Mouse (Mus musculus) kidney, postnatal 4 days (tissue): ENCODE measurements around the gene Phgdh.

ENCODE experiments used
- DNase-seq, 2 experiments: peaks; one replicate each; pipeline ENCODE4 v3.0.0; 2021; ENCODE audit warnings: mixed read lengths in 2 of 2

Gene Phgdh

DNA sequence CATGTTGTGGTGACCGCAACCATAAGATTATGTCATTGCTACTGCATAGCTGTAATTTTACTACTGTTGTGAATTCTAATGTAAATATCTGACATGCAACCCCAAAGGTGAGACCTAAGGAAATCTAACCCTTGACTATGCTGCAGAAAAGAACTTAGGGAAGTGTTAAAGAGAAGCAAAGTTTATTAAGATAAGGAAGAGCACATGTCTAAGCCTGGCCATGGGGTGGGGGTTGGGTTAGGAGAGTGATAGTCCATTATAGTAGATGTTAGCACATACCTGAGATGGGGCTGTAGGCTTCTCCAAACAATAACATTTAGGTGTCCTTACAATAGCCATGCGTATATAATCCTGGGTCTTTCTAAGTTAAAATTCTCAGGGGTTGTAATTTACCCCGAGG lies 3.4 kb upstream of the Phgdh start:
- DNase-seq, result no peak

GRCm38 (mm10) chr3:98340818-98341594 lies 1.2 kb upstream of the Phgdh start:
- DNase-seq, result no peak

- peak; percentile 55 to 75 for DNase-seq
These were observed 589 bp downstream of the Phgdh start for GRCm38 (mm10) chr3:98339097-98339705.

- DNase-seq, result peak; percentile 74 to 82
These were observed 1.2 kb downstream of the Phgdh start for GRCm38 (mm10) chr3:98338584-98339041.

DNA sequence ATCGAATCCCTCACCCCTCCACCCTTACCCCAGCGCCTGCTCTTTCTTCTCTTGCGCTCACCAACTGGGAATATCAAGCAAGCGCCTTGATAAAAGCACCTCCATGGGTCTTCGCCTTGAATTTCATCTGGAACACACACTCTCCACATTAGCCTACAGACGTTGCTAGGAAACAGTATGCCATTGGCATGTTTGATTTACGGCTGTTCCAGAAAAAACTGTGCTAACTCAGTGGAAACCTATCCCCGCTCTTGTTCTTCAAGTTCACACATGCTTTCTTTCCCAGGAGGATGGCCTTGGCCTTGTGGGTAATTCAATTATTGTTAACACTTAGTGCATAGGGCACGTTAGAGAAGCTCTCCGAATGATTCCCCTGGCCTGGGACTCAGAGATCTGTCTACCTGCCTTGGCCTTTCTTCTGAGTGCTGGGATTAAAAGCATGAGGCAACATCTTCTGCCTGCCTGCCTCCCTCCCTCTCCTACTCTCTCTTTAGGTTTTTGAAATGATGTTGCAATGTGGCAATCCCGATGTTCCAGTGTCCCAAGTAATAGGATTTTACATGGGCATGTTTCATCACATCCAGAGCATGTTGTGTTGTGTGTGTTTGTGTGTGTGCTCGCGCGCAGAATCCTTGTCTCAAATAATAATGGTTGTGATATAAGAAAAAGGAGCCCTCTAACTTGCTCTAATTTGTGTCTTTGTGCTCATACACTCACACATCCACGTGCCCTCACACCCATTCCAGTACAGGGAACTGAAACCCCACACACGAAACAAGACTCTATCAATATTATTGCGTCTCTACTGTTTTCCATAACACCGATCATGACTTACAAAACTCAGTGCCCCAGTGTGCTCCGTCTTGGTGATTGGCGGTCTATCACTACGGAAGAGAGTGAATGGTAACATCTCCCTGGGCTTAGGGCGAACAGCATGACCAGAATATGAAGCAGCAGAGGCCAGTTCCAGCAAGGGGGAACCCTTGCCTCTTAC lies 2.8 kb downstream of the Phgdh start:
- DNase-seq, result no peak

- no peak for DNase-seq
These were observed 3.9 kb downstream of the Phgdh start for GRCm38 (mm10) chr3:98335886-98336285.

- no peak for DNase-seq
These were observed 4.5 kb downstream of the Phgdh start for GRCm38 (mm10) chr3:98335331-98335730.

- DNase-seq, result no peak
These were observed 5.8 kb downstream of the Phgdh start for GRCm38 (mm10) chr3:98334010-98334409.

- DNase-seq, result no peak
These were observed 15.6 kb downstream of the Phgdh start for GRCm38 (mm10) chr3:98324235-98324634.

- no peak for DNase-seq
These were observed 17.6 kb downstream of the Phgdh start for GRCm38 (mm10) chr3:98322209-98322608.

DNA sequence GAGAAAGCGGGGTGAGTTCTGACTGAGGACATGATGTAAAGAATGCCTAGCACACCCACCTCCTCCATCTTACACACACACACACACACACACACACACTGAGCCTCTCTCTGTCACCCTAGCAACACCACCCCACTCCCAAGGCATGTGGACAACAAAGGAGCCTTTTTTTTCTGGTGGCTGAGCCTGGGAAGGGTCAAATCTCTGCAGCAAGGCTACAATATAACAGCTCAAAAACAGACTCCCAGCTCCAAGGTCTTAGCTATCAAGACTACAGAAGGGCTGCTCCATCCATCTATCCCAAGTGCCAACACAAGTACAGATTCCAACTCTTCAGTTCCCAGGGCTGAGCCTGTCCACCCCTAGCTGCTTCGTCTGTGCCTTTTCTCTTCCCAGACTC lies 20.6 kb downstream of the Phgdh start:
- no peak for DNase-seq

- no peak for DNase-seq
These were observed 22.6 kb downstream of the Phgdh start for GRCm38 (mm10) chr3:98317143-98317542.

DNA sequence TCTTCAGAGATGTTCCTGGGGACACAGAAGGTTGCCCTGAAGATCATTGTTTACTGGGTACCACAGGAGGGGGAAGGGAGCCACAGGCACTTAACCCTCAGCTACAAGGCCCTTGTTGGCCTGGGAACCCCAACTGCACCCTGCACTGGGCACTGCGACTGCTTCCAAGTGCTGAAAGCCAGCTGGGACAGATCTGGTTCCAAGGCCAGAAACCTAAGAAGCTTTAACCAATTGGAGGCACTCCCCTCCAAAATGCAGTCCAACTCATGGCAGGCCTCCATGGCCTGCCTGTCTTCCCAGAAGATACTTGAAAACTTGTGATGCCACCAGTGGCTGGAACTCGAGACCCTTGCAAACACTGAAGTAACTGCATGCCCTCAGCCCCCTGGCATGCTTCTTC lies 24.6 kb downstream of the Phgdh start:
- no peak for DNase-seq

GRCm38 (mm10) chr3:98313294-98314155 lies 26.3 kb downstream of the Phgdh start:
- DNase-seq, result no peak

DNA sequence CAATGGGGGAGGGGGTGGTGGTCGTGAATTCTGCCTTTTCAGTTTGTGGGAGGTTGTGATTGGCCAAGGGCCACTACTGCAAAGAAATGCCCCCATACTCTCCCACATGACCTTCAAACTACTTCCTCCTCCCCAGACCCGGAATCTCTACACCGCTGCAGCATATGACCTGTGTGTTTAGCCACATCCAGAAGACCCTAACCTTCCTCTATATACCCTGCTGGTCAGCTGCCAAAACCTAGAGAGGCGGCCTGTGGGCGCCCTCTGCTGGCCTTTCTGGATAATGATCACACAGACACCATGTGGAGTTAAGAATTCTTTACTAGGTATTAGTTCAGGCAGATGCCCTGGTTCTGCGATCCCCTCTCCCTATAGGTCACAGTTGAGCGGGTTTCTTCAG lies 26.9 kb downstream of the Phgdh start:
- peak; percentile 79 to 82 for DNase-seq

DNA sequence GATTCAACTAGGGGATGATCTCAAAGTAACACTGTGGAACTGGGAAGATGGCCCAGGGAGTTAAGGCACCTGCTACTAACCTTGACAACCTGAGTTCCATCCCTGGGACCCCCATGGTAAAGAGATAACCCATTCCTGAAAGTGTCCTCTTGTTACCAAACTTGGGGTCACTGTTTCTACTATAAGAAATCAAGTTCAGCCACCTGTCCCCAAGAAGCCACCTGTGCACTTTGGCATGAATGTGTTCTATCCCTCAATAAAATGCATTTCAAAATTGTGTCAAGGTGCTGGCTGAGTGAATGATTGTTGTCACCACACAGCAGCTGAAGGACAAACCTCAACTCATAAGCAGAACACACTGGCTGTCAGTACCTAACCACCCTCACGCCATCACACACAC lies 29.3 kb downstream of the Phgdh start:
- no peak for DNase-seq

DNA sequence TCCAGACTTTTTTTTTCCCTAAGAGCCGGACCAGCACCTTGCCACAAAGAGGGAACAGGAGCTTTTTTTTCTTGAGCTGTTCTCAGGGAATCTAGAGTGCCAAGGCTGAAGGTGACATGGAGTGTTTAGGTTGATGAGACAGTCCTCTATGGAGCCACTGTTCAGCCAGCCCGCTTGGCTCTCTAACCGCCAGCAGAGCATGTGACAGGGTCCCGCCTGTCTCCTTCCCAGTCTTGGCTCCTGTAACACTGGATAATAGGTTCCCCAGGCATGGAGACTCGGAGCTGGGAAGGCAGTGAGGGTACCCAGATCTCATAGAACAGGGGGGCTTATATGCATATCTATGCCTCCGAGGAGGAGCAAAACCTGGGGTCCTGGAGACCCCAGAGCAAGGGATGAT lies 31.2 kb downstream of the Phgdh start:
- DNase-seq, result no peak

- no peak for DNase-seq
These were observed 38.0 kb downstream of the Phgdh start for GRCm38 (mm10) chr3:98301761-98302160.

DNA sequence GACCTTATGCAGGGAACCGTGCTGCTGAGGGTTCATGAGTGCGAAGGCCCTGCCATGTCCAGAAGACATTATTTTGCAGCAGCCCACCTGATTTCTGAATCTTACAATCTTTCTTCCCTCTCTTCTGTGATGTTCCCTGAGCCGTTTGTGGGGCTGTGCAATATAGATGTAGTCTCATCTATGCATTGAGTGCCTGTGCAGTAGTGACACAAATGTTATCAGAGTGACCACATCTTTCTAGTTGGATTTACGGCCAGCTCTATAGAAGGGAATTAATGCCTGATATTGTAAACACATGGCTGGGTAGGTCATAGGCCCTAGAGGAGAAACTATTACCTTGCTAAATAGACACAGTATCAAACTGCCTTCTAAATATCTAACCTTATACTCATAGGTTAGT lies 39.5 kb downstream of the Phgdh start:
- DNase-seq, result no peak

DNA sequence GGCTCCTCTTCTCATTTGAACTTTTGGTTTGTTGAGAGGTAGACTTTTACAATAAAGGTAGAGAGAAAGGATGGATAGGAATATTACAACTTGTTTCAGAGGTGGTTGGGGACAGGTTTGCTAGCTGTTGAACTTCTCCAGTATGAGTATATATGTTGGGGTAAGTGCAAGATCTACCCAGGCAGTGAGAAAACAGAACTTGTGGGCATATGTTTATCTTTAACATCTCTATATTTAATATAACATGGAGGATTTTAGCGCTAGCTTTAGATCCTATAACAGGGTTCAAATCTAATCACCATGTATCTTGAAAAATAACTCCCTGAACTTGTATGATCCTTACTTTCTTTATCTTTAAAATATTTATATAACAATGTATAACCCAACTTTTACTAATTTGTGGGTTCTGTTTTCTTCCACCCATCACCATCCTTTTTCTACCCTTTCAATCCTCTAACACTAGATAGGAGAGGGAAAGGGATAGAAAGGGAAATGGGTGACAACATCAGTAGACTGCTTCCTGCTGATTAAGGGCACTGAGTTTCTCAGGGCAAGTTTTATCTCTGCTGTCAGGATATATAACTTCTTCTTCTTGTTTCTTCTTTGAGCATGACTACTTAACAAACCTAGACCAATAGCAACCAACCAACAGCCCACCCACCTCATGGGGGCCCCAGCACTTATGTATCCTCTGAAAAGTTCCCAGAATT lies 40.2 kb downstream of the Phgdh start:
- no peak for DNase-seq

DNA sequence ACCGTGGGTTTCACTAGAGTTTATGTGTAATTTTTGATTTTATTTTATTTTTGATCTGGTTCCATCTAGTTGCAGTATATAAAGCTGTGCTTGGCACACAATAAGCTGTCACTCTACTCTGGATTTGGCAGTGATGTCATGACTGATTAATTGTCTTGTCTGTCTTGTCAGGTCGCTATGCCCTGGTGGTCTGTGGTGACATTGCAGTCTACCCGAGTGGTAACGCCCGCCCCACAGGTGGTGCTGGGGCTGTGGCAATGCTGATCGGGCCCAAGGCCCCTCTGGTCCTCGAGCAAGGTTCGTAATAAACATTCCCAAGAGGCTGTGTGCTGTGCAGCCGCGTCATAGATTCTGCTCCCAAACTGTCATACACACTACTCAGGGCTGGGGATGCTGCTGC lies 43.8 kb downstream of the Phgdh start:
- no peak for DNase-seq

- no peak for DNase-seq
These were observed 48.7 kb downstream of the Phgdh start for GRCm38 (mm10) chr3:98291044-98291443.
